Mouse (Mus musculus) right cerebral cortex, postnatal 14 days (tissue): ENCODE measurements around the gene Gm2696.
"Not testable (repeated sequence)": the region's sequence is repeated elsewhere in the genome, so short reads cannot be mapped to it uniquely, and the experiment has no call there.

Experiments
- DNase-seq: peaks from one replicate; pipeline ENCODE4 v3.0.0; 2022

Gene Gm2696

GRCm38 (mm10) chr10:77814382-77814781 is at the start of gene Gm2696:
Gene Gm2696 (plus strand): TSS chr10:77814682.
- no peak for DNase-seq

GRCm38 (mm10) chr10:77769727-77770126 is 44.8 kb upstream of the Gm2696 start:
- no peak for DNase-seq

GRCm38 (mm10) chr10:77771225-77771624 is 43.3 kb upstream of the Gm2696 start, which contains the start of gene Gm3238:
Gene Gm3238 (minus strand): TSS chr10:77771325.
- DNase-seq = not testable (repeated sequence)

- DNase-seq = not testable (repeated sequence)
These were observed 42.3 kb upstream of the Gm2696 start for GRCm38 (mm10) chr10:77772142-77772541.

- not testable (repeated sequence) for DNase-seq
These were observed 37.6 kb upstream of the Gm2696 start, which contains the start of gene Gm7138 for GRCm38 (mm10) chr10:77776844-77777243. Gene Gm7138 (minus strand): TSS chr10:77776944.

GRCm38 (mm10) chr10:77782442-77782841 is 32.0 kb upstream of the Gm2696 start, which contains the start of gene Gm3250:
Gene Gm3250 (minus strand): TSS chr10:77782542.
- not testable (repeated sequence) for DNase-seq

- not testable (repeated sequence) for DNase-seq
These were observed 31.1 kb upstream of the Gm2696 start for GRCm38 (mm10) chr10:77783396-77783795.

GRCm38 (mm10) chr10:77787876-77788275 is 26.6 kb upstream of the Gm2696 start, which contains the start of gene Gm7137:
Gene Gm7137 (minus strand): TSS chr10:77788200.
- not testable (repeated sequence) for DNase-seq

GRCm38 (mm10) chr10:77788621-77789020 is 25.9 kb upstream of the Gm2696 start:
- DNase-seq = no peak

GRCm38 (mm10) chr10:77794976-77795375 is 19.5 kb upstream of the Gm2696 start, which contains the start of gene Gm9639:
Gene Gm9639 (minus strand): TSS chr10:77795076.
- DNase-seq = no peak

GRCm38 (mm10) chr10:77797677-77798076 is 16.8 kb upstream of the Gm2696 start:
- no peak for DNase-seq

- not testable (repeated sequence) for DNase-seq
These were observed 16.1 kb upstream of the Gm2696 start for GRCm38 (mm10) chr10:77798164-77798920.

GRCm38 (mm10) chr10:77798921-77799508 is 15.5 kb upstream of the Gm2696 start, which contains the start of gene Gm19668:
Gene Gm19668 (minus strand): TSS chr10:77799133.
- DNase-seq = no peak

GRCm38 (mm10) chr10:77804095-77804494 is 10.4 kb upstream of the Gm2696 start:
- no peak for DNase-seq

- DNase-seq = no peak
These were observed 2.7 kb upstream of the Gm2696 start, which contains the start of gene Gm9507 for GRCm38 (mm10) chr10:77811743-77812142. Gene Gm9507 (minus strand): TSS chr10:77811843.

- DNase-seq = peak; percentile 37
These were observed 1.0 kb downstream of the Gm2696 start for GRCm38 (mm10) chr10:77815514-77815913.

GRCm38 (mm10) chr10:77818523-77818922 is 4.0 kb downstream of the Gm2696 start:
- no peak for DNase-seq

GRCm38 (mm10) chr10:77819203-77819602 is 4.7 kb downstream of the Gm2696 start:
- no peak for DNase-seq

- no peak for DNase-seq
These were observed 12.5 kb downstream of the Gm2696 start, which contains the start of gene Krtap10-4 for GRCm38 (mm10) chr10:77826951-77827350. Gene Krtap10-4 (minus strand): TSS chr10:77827095.

GRCm38 (mm10) chr10:77835647-77836046 is 21.2 kb downstream of the Gm2696 start, which contains the start of gene Krtap10-10:
Gene Krtap10-10 (plus strand): TSS chr10:77835947.
- DNase-seq = no peak

- no peak for DNase-seq
These were observed 24.5 kb downstream of the Gm2696 start for GRCm38 (mm10) chr10:77839006-77839405.

- DNase-seq = no peak
These were observed 32.0 kb downstream of the Gm2696 start, which contains the start of gene Gm36176 for GRCm38 (mm10) chr10:77846503-77846902. Gene Gm36176 (plus strand): TSS chr10:77846803.

- DNase-seq = no peak
These were observed 32.5 kb downstream of the Gm2696 start for GRCm38 (mm10) chr10:77846961-77847360.
